Mouse (Mus musculus): ENCODE measurements around the gene Ldha. TPM values are rescaled to one million over a fixed set of nuclear protein-coding genes. Genes with fewer than 3 reads are reported as not detected.

Gene Ldha
- total and polyA plus RNA-seq, 3 experiments = 613 to 2,637 (median 1,212) TPM

GRCm38 (mm10) chr7:46845211-46845977, 4.1 kb downstream of the Ldha start (continued):
- TF ChIP-seq MYB (IDR thresholded peaks at IDR 0.05; ENCODE audit: low read depth, low read length) (no peak), MAX (IDR thresholded peaks at IDR 0.05; ENCODE audit: low read length) (peak; percentile 98), HCFC1 (IDR thresholded peaks at IDR 0.05; ENCODE audit: low read depth, low read length) (peak; percentile 44; the same call in 1 of the 2 replicates), SIN3A (IDR thresholded peaks at IDR 0.05; ENCODE audit: low read length) (peak; percentile 95), POLR2AphosphoS2 (IDR thresholded peaks at IDR 0.05; ENCODE audit: low read length) (peak; percentile 95)

- H3K9me3 ChIP-seq (replicated peaks; ENCODE audit: insufficient read depth, low read length) = no peaks in the 10 kb centered on the region
- DNase-seq (ENCODE audit: low read depth, low spot score) = peak; percentile 62
- peaks cover 20 to 24% of the 10 kb centered on the region in 2 experiments for H3K36me3 ChIP-seq (ENCODE audit: control insufficient read depth in 1 of 2, insufficient read depth in 2 of 2, low read length in 2 of 2)
- peak overlapping the region; percentile 94 for H3K9ac ChIP-seq (ENCODE audit: control insufficient read depth, low read depth, low read length, poor library complexity, severe bottlenecking)
- H3K27ac ChIP-seq (ENCODE audit: control insufficient read depth, low read depth, low read length) = peak overlapping the region; percentile 86
- H3K4me1 ChIP-seq (ENCODE audit: control insufficient read depth in 1 of 2, insufficient read depth in 2 of 2, low read length in 2 of 2) = peaks cover 0 to 11% of the 10 kb centered on the region in 2 experiments
- H3K4me3 ChIP-seq (ENCODE audit: control insufficient read depth in 1 of 2, insufficient read depth in 1 of 2, low read depth in 2 of 2, low read length in 2 of 2) = peak overlapping the region; percentile 84 to 94
- peaks cover 31% of the 10 kb centered on the region for H3K79me2 ChIP-seq (ENCODE audit: control insufficient read depth, insufficient read depth, low read length, poor library complexity)
- TF ChIP-seq BHLHE40 (IDR thresholded peaks at IDR 0.05; ENCODE audit: borderline replicate concordance, low read depth, low read length) (no peak), SIN3A (IDR thresholded peaks at IDR 0.05; ENCODE audit: low read length) (no peak), ELF1 (IDR thresholded peaks at IDR 0.05; ENCODE audit: low read depth, low read length) (no peak), POLR2AphosphoS2 (IDR thresholded peaks at IDR 0.05; ENCODE audit: low read length) (no peak), POLR2AphosphoS5 (IDR thresholded peaks at IDR 0.05; ENCODE audit: borderline replicate concordance, low read depth, low read length) (no peak), POLR2A (IDR thresholded peaks at IDR 0.05; ENCODE audit: control insufficient read depth in 1 of 2, insufficient read depth in 1 of 2, low read depth in 1 of 2, low read length in 2 of 2, poor library complexity in 1 of 2) (no peak), TBP (IDR thresholded peaks at IDR 0.05; ENCODE audit: low read depth, low read length) (no peak), USF1 (IDR thresholded peaks at IDR 0.05; ENCODE audit: low read depth, low read length) (no peak), E2F4 (IDR thresholded peaks at IDR 0.05; ENCODE audit: borderline replicate concordance, low read depth, low read length) (no peak), ETS1 (IDR thresholded peaks at IDR 0.05; ENCODE audit: low read depth, low read length) (no peak)
- H3K27me3 ChIP-seq (ENCODE audit: control insufficient read depth in 1 of 2, insufficient read depth in 2 of 2, low read length in 2 of 2) = no peaks in the 10 kb centered on the region
Measured at GRCm38 (mm10) chr7:46845978-46846485, 4.8 kb downstream of the Ldha start.

- Histone ChIP-seq H3K9ac (ENCODE audit: control insufficient read depth, low read depth, low read length, poor library complexity, severe bottlenecking) (peak overlapping the region; percentile 94), H3K9me3 (replicated peaks; ENCODE audit: insufficient read depth, low read length) (no peaks in the 10 kb centered on the region), H3K36me3 (ENCODE audit: control insufficient read depth in 1 of 2, insufficient read depth in 2 of 2, low read length in 2 of 2) (peaks cover 20 to 28% of the 10 kb centered on the region in 2 experiments), H3K4me1 (ENCODE audit: control insufficient read depth in 1 of 2, insufficient read depth in 2 of 2, low read length in 2 of 2) (peaks cover 0 to 11% of the 10 kb centered on the region in 2 experiments), H3K27me3 (ENCODE audit: control insufficient read depth in 1 of 2, insufficient read depth in 2 of 2, low read length in 2 of 2) (no peaks in the 10 kb centered on the region), H3K4me3 (ENCODE audit: control insufficient read depth in 1 of 2, insufficient read depth in 1 of 2, low read depth in 2 of 2, low read length in 2 of 2) (peak overlapping the region; percentile 84 to 94), H3K79me2 (ENCODE audit: control insufficient read depth, insufficient read depth, low read length, poor library complexity) (peaks cover 32% of the 10 kb centered on the region), H3K27ac (ENCODE audit: control insufficient read depth, low read depth, low read length) (peak overlapping the region; percentile 86)
- peak; percentile 90 for DNase-seq (ENCODE audit: low read depth, low spot score)
- TF ChIP-seq POLR2AphosphoS5 (IDR thresholded peaks at IDR 0.05; ENCODE audit: borderline replicate concordance, low read depth, low read length) = no peak
- TF ChIP-seq NELFE (IDR thresholded peaks at IDR 0.05; ENCODE audit: low read depth, low read length) = peak; percentile 61
- peak in 2 of 3 experiments; percentile 23 to 25; a peak in 3 of 6 replicates for TF ChIP-seq CTCF (IDR thresholded peaks at IDR 0.05 in 2 of 3, conservative IDR thresholded peaks at IDR 0.05 in 1 of 3; ENCODE audit: control insufficient read depth in 1 of 3, insufficient read depth in 1 of 3, low read depth in 2 of 3, low read length in 3 of 3, poor library complexity in 1 of 3, severe bottlenecking in 1 of 3)
- no peak for TF ChIP-seq MEF2A (IDR thresholded peaks at IDR 0.05; ENCODE audit: extremely low read depth, insufficient replicate concordance, low read depth, low read length, poor library complexity, severe bottlenecking)
- no peak for TF ChIP-seq MYB (IDR thresholded peaks at IDR 0.05; ENCODE audit: low read depth, low read length)
- TF ChIP-seq MYC (IDR thresholded peaks at IDR 0.05; ENCODE audit: low read depth, low read length) = peak; percentile 77
- TF ChIP-seq POLR2AphosphoS2 (IDR thresholded peaks at IDR 0.05; ENCODE audit: low read length) = peak; percentile 73
- no peak for TF ChIP-seq MAX (IDR thresholded peaks at IDR 0.05; ENCODE audit: low read length)
- peak; percentile 92 for TF ChIP-seq NRF1 (IDR thresholded peaks at IDR 0.05; ENCODE audit: insufficient read depth, low read depth, low read length, poor library complexity, severe bottlenecking)
- TF ChIP-seq CHD1 (IDR thresholded peaks at IDR 0.05; ENCODE audit: low read depth, low read length) = 0 out of 2 replicates have a peak, but pooled peaks have one; percentile 26
- TF ChIP-seq MXI1 (IDR thresholded peaks at IDR 0.05; ENCODE audit: low read depth, low read length) = peak; percentile 76
- TF ChIP-seq EP300 (IDR thresholded peaks at IDR 0.05; ENCODE audit: low read depth in 1 of 2, low read length in 2 of 2) = no peak; a peak in 1 of 4 replicates
- TF ChIP-seq ZMIZ1 (IDR thresholded peaks at IDR 0.05; ENCODE audit: low read depth, low read length) = peak; percentile 51; the same call in 1 of the 2 replicates
- TF ChIP-seq TCF12 (IDR thresholded peaks at IDR 0.05; ENCODE audit: low read depth, low read length) = 0 out of 2 replicates have a peak, but pooled peaks have one; percentile 2
- peak; percentile 71 for TF ChIP-seq TBP (IDR thresholded peaks at IDR 0.05; ENCODE audit: low read depth, low read length)
- TF ChIP-seq KAT2A (conservative IDR thresholded peaks at IDR 0.05; ENCODE audit: low read depth, low read length) = no peak
- TF ChIP-seq ETS1 (IDR thresholded peaks at IDR 0.05; ENCODE audit: low read depth, low read length) = no peak
Measured at GRCm38 (mm10) chr7:46846486-46847244, 5.4 kb downstream of the Ldha start.

Data from MEL (cell line).